Mouse (Mus musculus) liver, embryonic 16.5 days (tissue): ENCODE results near the gene Uap1l1. TPM values are rescaled to one million over a fixed set of nuclear protein-coding genes. Genes with fewer than 3 reads are reported as not detected.
A peak's percentile ranks its signal among the peaks of the same experiment; 100 is the strongest.

Experiments used
- ATAC-seq: fragments of 200-750 bp; cut with Nextera tagmentation; 2 replicates; pipeline ENCODE4 v1.8.0; 2017; ENCODE audit warnings: low read depth, mild to moderate bottlenecking, moderate number of reproducible peaks, moderate library complexity
- H3K27ac ChIP-seq: fragments of 300-500 bp; sonication (generic); 2 replicates; pipeline ENCODE4 v1.5.1; 2014; ENCODE audit warnings: mild to moderate bottlenecking, low read length
- H3K27me3 ChIP-seq: fragments of 300-500 bp; sonication (generic); 2 replicates; pipeline ENCODE4 v1.6.1; 2014; ENCODE audit warnings: low read depth, low read length, mixed read lengths; ENCODE audit not compliant: control insufficient read depth, insufficient read depth
- H3K36me3 ChIP-seq: fragments of 300-500 bp; sonication (generic); 2 replicates; pipeline ENCODE4 v1.6.1; 2014; ENCODE audit warnings: mild to moderate bottlenecking; ENCODE audit not compliant: control insufficient read depth, insufficient read depth
- H3K4me1 ChIP-seq: fragments of 300-500 bp; sonication (generic); 2 replicates; pipeline ENCODE4 v1.6.1; 2014; ENCODE audit warnings: low read depth, low read length, mixed read lengths; ENCODE audit not compliant: control insufficient read depth
- H3K4me2 ChIP-seq: fragments of 300-500 bp; sonication (generic); 2 replicates; pipeline ENCODE4 v1.6.1; 2014; ENCODE audit warnings: low read depth, low read length, mixed read lengths
- H3K4me3 ChIP-seq: fragments of 300-500 bp; sonication (generic); 2 replicates; pipeline ENCODE4 v1.5.1; 2014; ENCODE audit warnings: low read depth, mild to moderate bottlenecking, low read length
- H3K9ac ChIP-seq: fragments of 300-500 bp; sonication (generic); 2 replicates; pipeline ENCODE4 v1.6.1; 2014; ENCODE audit warnings: low read depth, low read length
- H3K9me3 ChIP-seq: fragments of 300-500 bp; sonication (generic); replicated peaks from 2 replicates; pipeline ENCODE4 v1.6.1; 2016; ENCODE audit warnings: low read length; ENCODE audit not compliant: control insufficient read depth
- WGBS: fragments of 180-500 bp; shearing (Covaris S2); extraction: QIAGEN DNeasy Blood & Tissue Kit; methylation state at CpG from one replicate; pipeline ENCODE4 v1.1.7; 2014; ENCODE audit not compliant: insufficient replicate concordance; 5-methylcytosine and 5-hydroxymethylcytosine counted together
- polyA plus RNA-seq: library from polyadenylated mRNA; unstranded; fragments of >200 nt; fragmentation: Nextera tagmentation; extraction: Ambion mirVana; gene quantifications from 2 replicates; pipeline ENCODE4 v1.2.1, GENCODE M21; 2015

Uap1l1 gene
- polyA plus RNA-seq, 1 experiment from 2014 or later: 12.6 TPM

- peak overlapping the region; percentile 85 for H3K4me3 ChIP-seq
- 35% methylated on average over 2 of the region's 2 CpGs for WGBS
- no peak overlapping the region for H3K27ac ChIP-seq
Measured at GRCm38 (mm10) chr2:25373431-25373830, 7.9 kb upstream of the Uap1l1 start.

GRCm38 (mm10) chr2:25372644-25373391 is 7.3 kb upstream of the Uap1l1 start:
- peaks cover 4% of the 10 kb centered on the region; the same call in 1 of the 2 replicates for H3K27me3 ChIP-seq
- peaks cover 47% of the 10 kb centered on the region for H3K4me1 ChIP-seq
- H3K4me2 ChIP-seq: peak overlapping the region; percentile 92
- peak overlapping the region; percentile 85 for H3K4me3 ChIP-seq
- H3K9me3 ChIP-seq: no peaks in the 10 kb centered on the region
- H3K36me3 ChIP-seq: peaks cover 15% of the 10 kb centered on the region
- peak overlapping the region; percentile 58 for H3K27ac ChIP-seq
- peak; percentile 20 for ATAC-seq
- 1% methylated on average over 42 of the region's 42 CpGs for WGBS
- peak overlapping the region; percentile 83 for H3K9ac ChIP-seq

More at GRCm38 (mm10) chr2:25373431-25373830, 7.9 kb upstream of the Uap1l1 start:
- ATAC-seq: no peak
- H3K9me3 ChIP-seq: no peaks in the 10 kb centered on the region
- no peaks in the 10 kb centered on the region for H3K27me3 ChIP-seq
- peak overlapping the region; percentile 92 for H3K4me2 ChIP-seq
- H3K36me3 ChIP-seq: peaks cover 15% of the 10 kb centered on the region
- peak overlapping the region; percentile 83 for H3K9ac ChIP-seq
- H3K4me1 ChIP-seq: peaks cover 47% of the 10 kb centered on the region

GRCm38 (mm10) chr2:25371764-25372643 is 6.5 kb upstream of the Uap1l1 start, which contains the start of gene Sapcd2:
Sapcd2 (plus strand) TSS chr2:25372321.
- WGBS: 1% methylated on average over 65 of the region's 65 CpGs
- ATAC-seq: peak; percentile 88

GRCm38 (mm10) chr2:25369996-25370395 is 4.5 kb upstream of the Uap1l1 start:
- 32% methylated on average over 3 of the region's 3 CpGs for WGBS
- Histone ChIP-seq H3K9ac (no peak overlapping the region), H3K9me3 (no peaks in the 10 kb centered on the region), H3K4me1 (peaks cover 43% of the 10 kb centered on the region), H3K4me3 (0 out of 2 replicates have a peak overlapping the region, but pooled peaks have one; percentile 4), H3K36me3 (no peaks in the 10 kb centered on the region), H3K27ac (peak overlapping the region; percentile 15; the same call in 1 of the 2 replicates), H3K4me2 (peak overlapping the region; percentile 49), H3K27me3 (peaks cover 6% of the 10 kb centered on the region; the same call in 1 of the 2 replicates)
- peak; percentile 36 for ATAC-seq

More at GRCm38 (mm10) chr2:25371764-25372643, 6.5 kb upstream of the Uap1l1 start, which contains the start of gene Sapcd2:
- H3K4me1 ChIP-seq: peaks cover 47% of the 10 kb centered on the region
- peak within 1 kb of the TSS; percentile 83 for H3K9ac ChIP-seq
- H3K9me3 ChIP-seq: no peaks in the 10 kb centered on the region
- peaks cover 4% of the 10 kb centered on the region; the same call in 1 of the 2 replicates for H3K27me3 ChIP-seq
- H3K36me3 ChIP-seq: peaks cover 10% of the 10 kb centered on the region
- peak within 1 kb of the TSS; percentile 85 for H3K4me3 ChIP-seq
- peak within 1 kb of the TSS; percentile 58 for H3K27ac ChIP-seq
- peak within 1 kb of the TSS; percentile 92 for H3K4me2 ChIP-seq

GRCm38 (mm10) chr2:25364761-25365090 is 756 bp downstream of the Uap1l1 start:
- H3K27ac ChIP-seq: no peak overlapping the region
- peaks cover 14% of the 10 kb centered on the region for H3K27me3 ChIP-seq
- H3K9ac ChIP-seq: peak overlapping the region; percentile 66; the same call in 1 of the 2 replicates
- WGBS: 30% methylated on average over 9 of the region's 9 CpGs
- no peaks in the 10 kb centered on the region for H3K36me3 ChIP-seq
- peak overlapping the region; percentile 91 for H3K4me2 ChIP-seq
- 0 out of 2 replicates have a peak, but pooled peaks have one; percentile 3 for ATAC-seq
- H3K9me3 ChIP-seq: no peaks in the 10 kb centered on the region
- peaks cover 7% of the 10 kb centered on the region for H3K4me1 ChIP-seq
- peak overlapping the region; percentile 68 for H3K4me3 ChIP-seq

GRCm38 (mm10) chr2:25364313-25364712 is 1.2 kb downstream of the Uap1l1 start:
- Histone ChIP-seq H3K27me3 (peaks cover 14% of the 10 kb centered on the region), H3K4me2 (peak overlapping the region; percentile 91; the same call in 1 of the 2 replicates), H3K36me3 (no peaks in the 10 kb centered on the region), H3K9ac (no peak overlapping the region; the same call in 1 of the 2 replicates), H3K4me1 (peaks cover 6% of the 10 kb centered on the region), H3K4me3 (peak overlapping the region; percentile 68), H3K9me3 (no peaks in the 10 kb centered on the region), H3K27ac (no peak overlapping the region)
- ATAC-seq: no peak
- WGBS: 88% methylated on average over 4 of the region's 4 CpGs

- 58% methylated on average over 13 of the region's 13 CpGs for WGBS
- Histone ChIP-seq H3K4me1 (peaks cover 6% of the 10 kb centered on the region), H3K27ac (no peak overlapping the region), H3K9me3 (no peaks in the 10 kb centered on the region), H3K36me3 (no peaks in the 10 kb centered on the region), H3K4me3 (no peak overlapping the region), H3K27me3 (peaks cover 14% of the 10 kb centered on the region), H3K9ac (no peak overlapping the region), H3K4me2 (no peak overlapping the region)
- 0 out of 2 replicates have a peak, but pooled peaks have one; percentile 28 for ATAC-seq
Measured at GRCm38 (mm10) chr2:25363478-25364178, 1.9 kb downstream of the Uap1l1 start.

- Histone ChIP-seq H3K9me3 (no peaks in the 10 kb centered on the region), H3K9ac (no peak overlapping the region), H3K4me3 (no peak overlapping the region), H3K27ac (no peak overlapping the region), H3K36me3 (no peaks in the 10 kb centered on the region), H3K4me2 (no peak overlapping the region), H3K27me3 (peaks cover 8% of the 10 kb centered on the region), H3K4me1 (peaks cover 19% of the 10 kb centered on the region)
- no peak for ATAC-seq
- WGBS: 58% methylated on average over 4 of the region's 4 CpGs
Measured at GRCm38 (mm10) chr2:25359848-25360247, 5.6 kb downstream of the Uap1l1 start.
